Mouse (Mus musculus) stomach, postnatal 0 days (tissue): ENCODE measurements at regions not wholly inside any gene's neighbourhood (a gene's known extent, or its start where the extent isn't known, plus 50 kb on each side); places are given as distances from the start of the nearest gene placed in this dataset.

Experiments used
- CTCF ChIP-seq: IDR thresholded peaks from 2 replicates; pipeline ENCODE4 v1.5.1; 2016; ENCODE audit warnings: antibody characterized with exemption, low read depth, mild to moderate bottlenecking, moderate library complexity
- EP300 ChIP-seq: optimal IDR thresholded peaks from 2 replicates; pipeline ENCODE3; 2016; ENCODE audit warnings: antibody characterized with exemption

DNA sequence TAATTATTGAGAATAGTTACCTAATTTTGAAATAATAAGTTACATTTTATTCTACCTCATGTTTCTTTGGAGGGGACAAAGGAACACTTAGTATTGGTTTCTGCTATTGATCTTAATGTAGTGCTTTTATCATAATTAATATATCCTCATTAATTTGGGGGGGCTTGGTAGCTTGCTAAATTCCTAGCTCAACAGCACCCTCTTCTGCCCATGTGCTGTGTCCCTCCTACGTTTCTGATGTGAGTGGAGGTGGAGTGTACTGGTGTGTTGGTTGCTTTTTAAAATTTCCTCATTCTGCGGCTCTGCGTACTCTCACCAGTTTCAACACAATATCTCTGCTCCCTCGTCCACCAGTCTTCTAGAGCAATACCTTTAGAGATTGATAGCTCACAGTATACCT, 105.8 kb downstream of the Tmem18 start:
- TF ChIP-seq CTCF (peak; percentile 44), EP300 (no peak)
